Mouse (Mus musculus) liver, postnatal 0 days (tissue): Measurements from ENCODE around the gene Rnf115. TPM values are rescaled to one million over a fixed set of nuclear protein-coding genes. Genes with fewer than 3 reads are reported as not detected.

Experiments
- ATAC-seq: fragments of 200-750 bp; cut with Nextera tagmentation; 2 replicates; pipeline ENCODE4 v1.8.0; 2017; ENCODE audit warnings: mild to moderate bottlenecking, moderate library complexity
- DNase-seq: peaks from one replicate; pipeline ENCODE4 v3.0.0-alpha.2; 2016
- H3K27ac ChIP-seq: fragments of 300-500 bp; sonication (generic); 2 replicates; pipeline ENCODE4 v1.5.1; 2014; ENCODE audit warnings: antibody characterized with exemption, moderate library complexity, mild to moderate bottlenecking, low read depth
- H3K27me3 ChIP-seq: fragments of 300-500 bp; sonication (generic); 2 replicates; pipeline ENCODE4 v1.6.1; 2014; ENCODE audit warnings: low read length, control low read depth, mixed read lengths; ENCODE audit not compliant: insufficient read depth
- H3K36me3 ChIP-seq: fragments of 300-500 bp; sonication (generic); replicated peaks from 2 replicates; pipeline ENCODE4 v1.6.1; 2014; ENCODE audit warnings: mild to moderate bottlenecking, control low read depth, low read length, moderate library complexity, mixed read lengths; ENCODE audit not compliant: insufficient read depth
- H3K4me1 ChIP-seq: fragments of 300-500 bp; sonication (generic); 2 replicates; pipeline ENCODE4 v1.6.1; 2014; ENCODE audit warnings: antibody characterized with exemption, mild to moderate bottlenecking, control low read depth; ENCODE audit not compliant: insufficient read depth
- H3K4me2 ChIP-seq: fragments of 300-500 bp; sonication (generic); 2 replicates; pipeline ENCODE4 v1.6.1; 2014; ENCODE audit warnings: low read depth, mild to moderate bottlenecking, low read length, moderate library complexity, mixed read lengths
- H3K4me3 ChIP-seq: fragments of 300-500 bp; sonication (generic); 2 replicates; pipeline ENCODE4 v1.5.1; 2014; ENCODE audit warnings: low read depth, low read length
- H3K9ac ChIP-seq: fragments of 300-500 bp; sonication (generic); replicated peaks from 2 replicates; pipeline ENCODE4 v1.6.1; 2014; ENCODE audit warnings: mild to moderate bottlenecking, moderate library complexity
- H3K9me3 ChIP-seq: fragments of 300-500 bp; sonication (generic); 2 replicates; pipeline ENCODE4 v1.6.1; 2016; ENCODE audit warnings: mild to moderate bottlenecking, control low read depth, low read length, mixed read lengths
- CTCF ChIP-seq: sonication (generic); IDR thresholded peaks from 2 replicates; pipeline ENCODE4 v1.5.1; 2016; ENCODE audit warnings: antibody characterized with exemption, low read depth
- EP300 ChIP-seq: IDR thresholded peaks from 2 replicates; pipeline ENCODE4 v1.6.1; 2016; ENCODE audit warnings: antibody characterized with exemption, low read depth, mild to moderate bottlenecking
- WGBS: fragments of 180-500 bp; shearing (Covaris S2); extraction: QIAGEN DNeasy Blood & Tissue Kit; methylation state at CpG from one replicate; pipeline ENCODE4 v1.1.7; 2014; ENCODE audit not compliant: insufficient replicate concordance; 5-methylcytosine and 5-hydroxymethylcytosine counted together
- polyA plus RNA-seq: library from polyadenylated mRNA; unstranded; fragments of >200 nt; fragmentation: Nextera tagmentation; extraction: Ambion mirVana; gene quantifications from 2 replicates; pipeline ENCODE4 v1.2.1, GENCODE M21; 2015

Gene Rnf115
- polyA plus RNA-seq, 1 experiment from 2014 or later = 28.6 TPM

- Histone ChIP-seq H3K4me3 (no peak overlapping the region), H3K36me3 (peaks cover 3% of the 10 kb centered on the region; the same call in 1 of the 2 replicates), H3K4me1 (no peaks in the 10 kb centered on the region), H3K4me2 (no peak overlapping the region), H3K27me3 (no peaks in the 10 kb centered on the region), H3K9ac (no peak overlapping the region), H3K9me3 (no peaks in the 10 kb centered on the region), H3K27ac (no peak overlapping the region)
- 95% methylated on average over 1 of the region's 1 CpGs for WGBS
- no peak for TF ChIP-seq EP300
- TF ChIP-seq CTCF = no peak
- no peak for ATAC-seq
- DNase-seq = no peak
These were observed 28.5 kb downstream of the Rnf115 start for GRCm38 (mm10) chr3:96755935-96756334.

- WGBS = 75% methylated on average over 7 of the region's 7 CpGs
- H3K4me3 ChIP-seq = no peak overlapping the region
- no peak overlapping the region for H3K27ac ChIP-seq
- no peaks in the 10 kb centered on the region for H3K4me1 ChIP-seq
- no peak overlapping the region for H3K9ac ChIP-seq
- ATAC-seq (no peak), DNase-seq (no peak)
- peaks cover 3% of the 10 kb centered on the region; the same call in 1 of the 2 replicates for H3K36me3 ChIP-seq
- no peaks in the 10 kb centered on the region for H3K9me3 ChIP-seq
- H3K4me2 ChIP-seq = no peak overlapping the region
- no peaks in the 10 kb centered on the region for H3K27me3 ChIP-seq
- TF ChIP-seq CTCF (no peak), EP300 (no peak)
These were observed 30.2 kb downstream of the Rnf115 start for GRCm38 (mm10) chr3:96757691-96758090.

GRCm38 (mm10) chr3:96759695-96760094 is 32.2 kb downstream of the Rnf115 start:
- no peak overlapping the region for H3K4me2 ChIP-seq
- no peaks in the 10 kb centered on the region for H3K9me3 ChIP-seq
- peak; percentile 57 for ATAC-seq
- H3K4me1 ChIP-seq = no peaks in the 10 kb centered on the region
- no peak overlapping the region for H3K9ac ChIP-seq
- H3K27ac ChIP-seq = no peak overlapping the region
- TF ChIP-seq EP300 = no peak
- TF ChIP-seq CTCF = no peak
- H3K27me3 ChIP-seq = no peaks in the 10 kb centered on the region
- no peak overlapping the region for H3K4me3 ChIP-seq
- H3K36me3 ChIP-seq = peaks cover under 1% of the 10 kb centered on the region; the same call in 1 of the 2 replicates
- WGBS = 55% methylated on average over 4 of the region's 4 CpGs
- DNase-seq = no peak

GRCm38 (mm10) chr3:96764528-96764927 is 37.1 kb downstream of the Rnf115 start:
- no peaks in the 10 kb centered on the region for H3K27me3 ChIP-seq

GRCm38 (mm10) chr3:96769971-96770370 is 42.5 kb downstream of the Rnf115 start:
- Histone ChIP-seq H3K9me3 (no peaks in the 10 kb centered on the region), H3K36me3 (no peaks in the 10 kb centered on the region), H3K4me1 (no peaks in the 10 kb centered on the region), H3K27ac (no peak overlapping the region), H3K27me3 (no peaks in the 10 kb centered on the region), H3K4me3 (no peak overlapping the region), H3K9ac (no peak overlapping the region), H3K4me2 (no peak overlapping the region)
- WGBS = 57% methylated on average over 5 of the region's 5 CpGs
- no peak for DNase-seq
- ATAC-seq = no peak
- TF ChIP-seq EP300 = no peak
- no peak for TF ChIP-seq CTCF

More at GRCm38 (mm10) chr3:96764528-96764927, 37.1 kb downstream of the Rnf115 start:
- Histone ChIP-seq H3K4me3 (no peak overlapping the region), H3K27ac (no peak overlapping the region), H3K9ac (no peak overlapping the region), H3K4me1 (no peaks in the 10 kb centered on the region), H3K4me2 (peak overlapping the region; percentile 52), H3K36me3 (no peaks in the 10 kb centered on the region), H3K9me3 (no peaks in the 10 kb centered on the region)
- DNase-seq (no peak), ATAC-seq (no peak)
- no peak for TF ChIP-seq CTCF
- TF ChIP-seq EP300 = no peak
- 50% methylated on average over 1 of the region's 1 CpGs for WGBS

- H3K36me3 ChIP-seq = no peaks in the 10 kb centered on the region; the same call in 1 of the 2 replicates
- WGBS = 35% methylated on average over 1 of the region's 1 CpGs
- ATAC-seq = no peak
- no peaks in the 10 kb centered on the region for H3K9me3 ChIP-seq
- no peak for DNase-seq
- no peak overlapping the region for H3K9ac ChIP-seq
- H3K27ac ChIP-seq = no peak overlapping the region
- no peak overlapping the region for H3K4me3 ChIP-seq
- H3K4me2 ChIP-seq = no peak overlapping the region
- H3K4me1 ChIP-seq = 0 out of 2 replicates have a peak, but pooled peaks cover 2% of the 10 kb centered on the region
- H3K27me3 ChIP-seq = no peaks in the 10 kb centered on the region
- TF ChIP-seq CTCF = peak; percentile 55
- TF ChIP-seq EP300 = no peak
These were observed 45.5 kb downstream of the Rnf115 start for GRCm38 (mm10) chr3:96772949-96773348.
